Mouse (Mus musculus) cerebellum, adult 8-10 months (tissue): ENCODE data around the gene Egln2.

Source experiments
- DNase-seq: peaks from one replicate; pipeline ENCODE4 v3.0.0; 2022

Egln2 gene

DNA sequence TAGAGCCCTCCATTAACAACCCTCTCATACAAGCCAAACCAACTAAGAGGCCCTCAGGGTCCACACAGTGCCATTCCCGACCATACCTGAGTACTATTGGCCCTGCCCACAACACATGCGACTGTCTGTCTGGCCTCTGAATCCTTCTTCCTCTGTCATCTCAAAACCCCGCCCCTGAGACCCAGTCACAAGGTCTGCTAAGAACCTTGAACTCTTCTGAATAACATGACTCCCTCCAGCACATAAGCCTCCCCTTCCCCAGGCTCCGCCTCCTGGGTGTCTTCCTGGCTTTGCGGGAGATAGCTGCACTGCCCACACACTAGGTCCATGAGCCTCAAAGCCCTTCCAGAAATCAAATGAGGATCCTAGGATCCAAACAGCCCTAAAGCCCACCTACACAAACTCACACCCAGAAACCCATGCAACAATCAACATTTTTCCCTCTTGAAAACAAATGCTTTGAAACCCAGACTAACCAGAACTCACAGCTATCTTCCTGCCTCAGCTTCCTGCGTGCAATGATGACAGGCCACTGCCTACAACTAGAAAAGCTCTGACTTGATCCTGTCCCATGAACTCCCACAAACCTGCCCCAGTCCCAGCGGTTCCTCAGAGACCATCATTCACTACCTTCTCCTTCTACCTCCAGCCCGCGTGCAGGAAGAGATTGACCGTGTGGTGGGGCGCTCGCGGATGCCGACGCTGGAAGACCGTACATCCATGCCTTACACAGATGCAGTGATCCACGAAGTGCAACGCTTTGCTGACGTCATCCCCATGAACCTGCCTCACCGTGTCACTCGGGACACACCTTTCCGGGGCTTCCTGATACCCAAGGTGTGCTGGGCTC is 35.9 kb downstream of the Egln2 start:
- no peak for DNase-seq

DNA sequence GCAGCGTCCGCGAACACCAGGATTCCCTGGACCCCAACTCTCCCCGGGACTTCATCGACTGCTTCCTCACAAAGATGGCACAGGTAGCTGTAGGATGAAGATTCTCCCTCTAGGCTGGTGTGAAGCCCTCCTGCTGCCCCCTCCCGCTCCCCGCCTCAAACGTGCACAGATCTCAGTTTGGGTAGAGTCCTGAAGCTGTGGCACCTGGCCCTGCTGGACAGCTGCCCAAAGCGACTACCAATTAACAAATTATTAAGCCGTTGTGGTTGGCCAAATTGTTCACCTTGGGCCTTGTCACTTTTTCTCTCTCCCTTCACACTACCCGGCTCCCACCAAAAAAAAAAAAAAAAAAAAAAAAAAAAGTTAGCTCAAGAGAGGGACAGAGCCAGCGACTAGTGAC is 36.8 kb downstream of the Egln2 start:
- no peak for DNase-seq

- DNase-seq = no peak
These were observed 37.7 kb downstream of the Egln2 start for GRCm38 (mm10) chr7:27128946-27129345.

- DNase-seq = no peak
These were observed 38.4 kb downstream of the Egln2 start for GRCm38 (mm10) chr7:27128162-27128561.

DNA sequence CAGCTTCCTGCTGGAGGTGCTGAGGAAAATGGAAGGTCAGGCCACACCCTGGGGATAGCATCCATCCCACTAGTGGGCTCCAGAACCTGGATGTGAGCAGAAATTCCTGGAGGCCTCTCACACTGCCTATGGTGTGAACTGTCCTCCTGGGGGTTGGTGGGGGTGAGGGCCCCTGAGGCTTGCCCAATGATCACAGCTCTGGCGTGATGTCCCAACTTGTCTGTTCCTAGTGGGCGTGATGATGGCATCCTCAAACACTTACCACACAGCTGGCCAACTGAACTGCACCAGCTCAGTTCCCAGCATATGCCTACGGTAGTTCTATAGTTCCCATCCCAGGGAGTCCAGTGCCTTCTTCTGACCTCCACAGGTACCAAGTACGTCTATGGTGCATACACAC is 41.6 kb downstream of the Egln2 start:
- no peak for DNase-seq

DNA sequence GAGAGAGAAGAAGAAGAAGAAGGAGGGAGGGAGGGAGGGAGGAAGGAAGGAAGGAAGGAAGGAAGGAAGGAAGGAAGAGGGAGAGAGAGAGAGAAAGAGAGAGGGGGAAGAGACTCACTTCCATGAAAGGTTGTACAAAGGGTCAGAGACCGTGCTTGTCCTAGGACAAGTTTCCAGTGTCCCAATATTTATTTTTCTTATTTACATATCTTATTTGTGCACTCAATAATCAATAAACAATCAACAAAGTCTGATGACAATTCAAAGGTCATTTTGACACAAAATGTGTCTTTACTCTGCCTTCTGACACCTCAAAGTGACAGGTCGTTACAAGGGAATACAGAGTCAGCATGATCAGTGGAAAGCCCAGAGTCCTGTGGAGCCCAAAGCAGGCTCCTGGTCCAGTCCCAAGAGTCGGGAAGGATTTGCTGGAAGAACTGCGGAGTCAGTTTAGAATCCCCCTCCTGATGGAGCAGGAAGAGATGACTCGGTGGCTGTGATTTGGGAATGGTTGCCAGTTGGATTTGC is 42.2 kb downstream of the Egln2 start:
- no peak for DNase-seq

DNA sequence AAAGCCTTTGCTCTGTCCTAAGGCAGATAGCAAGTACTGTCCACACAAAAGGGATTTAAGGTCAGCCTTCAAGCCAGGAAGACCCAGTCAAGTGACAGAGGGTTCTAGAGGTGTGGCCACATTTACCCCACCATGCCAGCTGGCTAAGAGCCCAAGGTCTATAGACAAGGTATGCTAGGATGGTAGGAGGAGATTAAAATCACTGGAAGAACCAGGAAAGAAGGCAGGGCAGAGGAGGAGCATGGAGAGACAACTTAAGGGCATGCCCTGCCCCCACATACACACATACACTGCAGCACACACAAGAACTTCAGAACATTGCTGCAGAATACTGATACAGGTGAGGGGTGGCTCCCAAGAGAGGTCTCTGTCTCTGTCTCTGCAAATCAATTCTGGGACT is 46.9 kb downstream of the Egln2 start, which contains the start of gene Cyp2f2:
Gene Cyp2f2 (plus strand): TSS at position 234 of the 400 bp plus-strand sequence.
- no peak for DNase-seq

DNA sequence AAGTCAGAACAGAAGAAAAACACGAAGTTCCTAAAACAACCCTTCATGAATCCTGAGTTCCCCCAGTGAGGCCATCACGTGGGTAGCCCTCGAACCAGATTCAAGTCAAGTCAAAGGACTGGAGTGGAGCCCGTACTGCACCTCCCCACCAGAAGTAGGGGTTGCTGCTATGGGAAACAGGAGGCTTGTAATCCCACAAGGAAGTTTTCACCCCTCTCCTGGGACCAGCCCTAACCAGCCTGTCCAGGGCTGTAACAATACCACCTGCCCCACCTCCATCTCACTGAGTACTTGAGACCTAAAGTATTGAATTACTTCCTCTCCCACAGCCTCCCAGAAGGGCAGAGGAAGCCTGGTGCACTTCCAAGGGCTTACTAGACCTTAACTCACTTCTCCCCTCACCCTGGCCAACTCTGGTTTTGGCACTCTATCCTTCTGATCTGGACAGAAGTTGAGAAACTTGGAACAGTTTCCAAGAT is 48.5 kb downstream of the Egln2 start:
- no peak for DNase-seq

DNA sequence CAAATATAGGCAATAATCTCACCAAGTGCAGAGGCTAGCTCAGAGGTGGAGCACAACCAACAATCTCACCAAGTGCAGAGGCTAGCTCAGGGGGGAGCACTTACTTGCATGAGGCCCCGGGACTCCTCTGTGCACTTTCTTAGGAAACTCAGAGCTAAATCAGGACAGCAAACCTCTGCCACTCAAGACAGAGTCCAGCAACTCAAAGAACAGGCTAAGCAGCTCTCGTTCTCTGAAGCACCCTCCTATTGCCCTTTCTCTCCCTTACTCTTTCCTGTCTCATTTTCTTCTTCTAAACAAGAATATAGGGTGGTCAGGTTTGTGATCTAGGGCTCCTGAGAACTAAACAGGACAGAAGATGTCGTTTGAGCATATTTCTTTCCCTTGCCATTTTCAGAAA is 54.6 kb downstream of the Egln2 start:
- DNase-seq = no peak

DNA sequence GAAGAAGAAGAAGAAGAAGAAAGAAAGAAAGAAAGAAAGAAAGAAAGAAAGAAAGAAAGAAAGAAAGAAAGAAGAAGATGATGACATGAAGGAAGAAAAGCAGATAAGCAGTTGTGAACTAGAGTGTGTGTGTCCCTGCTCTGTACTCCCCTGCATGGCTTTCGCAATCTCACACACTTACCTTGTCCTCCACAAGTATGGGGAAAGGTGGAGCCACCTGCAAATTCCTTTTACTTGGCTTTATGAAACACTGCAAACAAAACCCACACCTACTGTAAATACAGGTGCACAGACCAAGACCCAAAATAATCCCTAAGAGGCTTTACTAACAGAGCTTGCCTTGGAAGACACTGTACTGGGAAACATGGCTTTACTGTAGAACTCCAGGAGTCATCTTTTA is 55.6 kb downstream of the Egln2 start:
- no peak for DNase-seq

DNA sequence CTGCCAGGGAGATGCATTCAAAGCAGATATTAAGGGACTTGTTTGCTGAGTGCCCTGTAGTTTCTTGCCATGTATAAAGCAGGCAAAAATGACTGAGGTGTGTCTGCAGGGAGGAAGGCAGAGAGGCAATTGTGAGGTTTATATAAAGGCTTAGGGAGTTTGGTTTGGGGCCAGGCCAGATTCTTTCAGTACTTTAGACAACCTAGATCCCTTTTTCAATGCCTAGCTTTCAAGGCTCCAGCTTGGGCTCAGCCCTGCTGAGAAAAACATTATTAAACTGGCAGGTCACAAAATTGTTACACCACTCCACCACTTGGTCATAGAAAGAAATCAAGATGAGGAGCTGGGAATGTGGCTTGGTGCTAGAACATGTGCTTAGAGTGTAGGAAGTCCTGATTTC is 56.3 kb downstream of the Egln2 start:
- DNase-seq = no peak
